Mouse (Mus musculus): Measurements from ENCODE around the gene Zc3h12b. TPM values are rescaled to one million over a fixed set of nuclear protein-coding genes. Genes with fewer than 3 reads are reported as not detected.
A peak's percentile ranks its signal among the peaks of the same experiment; 100 is the strongest.
"Not testable (repeated sequence)": the region's sequence is repeated elsewhere in the genome, so short reads cannot be mapped to it uniquely, and the experiment has no call there.

Gene Zc3h12b
- polyA plus RNA-seq, 1 experiment: 0.23 TPM

- H3K4me3 ChIP-seq (ENCODE audit: insufficient read depth, low read length): no peak overlapping the region
- TF ChIP-seq CTCF (IDR thresholded peaks at IDR 0.05; ENCODE audit: low read depth, low read length): no peak
- no peak for TF ChIP-seq POLR2A (IDR thresholded peaks at IDR 0.05; ENCODE audit: borderline replicate concordance, low read depth, low read length)
- H3K27ac ChIP-seq (ENCODE audit: insufficient read depth, low read depth, low read length): no peak overlapping the region
- H3K4me1 ChIP-seq (ENCODE audit: control insufficient read depth, insufficient read depth, low read length): no peaks in the 10 kb centered on the region
Observed at GRCm38 (mm10) chrX:95945496-95945895, 234.0 kb downstream of the Zc3h12b start.

- TF ChIP-seq CTCF (IDR thresholded peaks at IDR 0.05; ENCODE audit: low read depth, low read length) (no peak), POLR2A (IDR thresholded peaks at IDR 0.05; ENCODE audit: borderline replicate concordance, low read depth, low read length) (no peak)
- H3K4me3 ChIP-seq (ENCODE audit: insufficient read depth, low read length): no peak overlapping the region
- no peaks in the 10 kb centered on the region for H3K4me1 ChIP-seq (ENCODE audit: control insufficient read depth, insufficient read depth, low read length)
- H3K27ac ChIP-seq (ENCODE audit: insufficient read depth, low read depth, low read length): no peak overlapping the region
Observed at GRCm38 (mm10) chrX:95948135-95948534, 236.7 kb downstream of the Zc3h12b start.

- Histone ChIP-seq H3K4me1 (ENCODE audit: control insufficient read depth, insufficient read depth, low read length) (no peaks in the 10 kb centered on the region), H3K27ac (ENCODE audit: insufficient read depth, low read depth, low read length) (no peak overlapping the region), H3K4me3 (ENCODE audit: insufficient read depth, low read length) (no peak overlapping the region)
- TF ChIP-seq CTCF (IDR thresholded peaks at IDR 0.05; ENCODE audit: low read depth, low read length) (no peak), POLR2A (IDR thresholded peaks at IDR 0.05; ENCODE audit: borderline replicate concordance, low read depth, low read length) (no peak)
Observed at GRCm38 (mm10) chrX:95950776-95951175, 239.3 kb downstream of the Zc3h12b start.

- Histone ChIP-seq H3K27ac (ENCODE audit: insufficient read depth, low read depth, low read length) (peak within 1 kb of the TSS; percentile 30), H3K4me3 (ENCODE audit: insufficient read depth, low read length) (peak within 1 kb of the TSS; percentile 88), H3K4me1 (ENCODE audit: control insufficient read depth, insufficient read depth, low read length) (no peaks in the 10 kb centered on the region)
- TF ChIP-seq CTCF (IDR thresholded peaks at IDR 0.05; ENCODE audit: low read depth, low read length): no peak
- TF ChIP-seq POLR2A (IDR thresholded peaks at IDR 0.05; ENCODE audit: borderline replicate concordance, low read depth, low read length): no peak
Observed at GRCm38 (mm10) chrX:95956497-95957293, 245.2 kb downstream of the Zc3h12b start, which contains the start of gene Las1l. TSS of gene Las1l (minus strand) at chrX:95956962.

GRCm38 (mm10) chrX:95957461-95957860 lies 246.0 kb downstream of the Zc3h12b start:
- H3K4me1 ChIP-seq (ENCODE audit: control insufficient read depth, insufficient read depth, low read length): not testable (repeated sequence)
- Histone ChIP-seq H3K4me3 (ENCODE audit: insufficient read depth, low read length) (peak overlapping the region; percentile 28), H3K27ac (ENCODE audit: insufficient read depth, low read depth, low read length) (peak overlapping the region; percentile 30)

GRCm38 (mm10) chrX:95963366-95963765 lies 251.9 kb downstream of the Zc3h12b start:
- TF ChIP-seq CTCF (IDR thresholded peaks at IDR 0.05; ENCODE audit: low read depth, low read length) (no peak), POLR2A (IDR thresholded peaks at IDR 0.05; ENCODE audit: borderline replicate concordance, low read depth, low read length) (no peak)
- H3K4me1 ChIP-seq (ENCODE audit: control insufficient read depth, insufficient read depth, low read length): no peaks in the 10 kb centered on the region
- no peak overlapping the region for H3K4me3 ChIP-seq (ENCODE audit: insufficient read depth, low read length)
- no peak overlapping the region for H3K27ac ChIP-seq (ENCODE audit: insufficient read depth, low read depth, low read length)

GRCm38 (mm10) chrX:95965036-95965435 lies 253.6 kb downstream of the Zc3h12b start:
- TF ChIP-seq POLR2A (IDR thresholded peaks at IDR 0.05; ENCODE audit: borderline replicate concordance, low read depth, low read length) (no peak), CTCF (IDR thresholded peaks at IDR 0.05; ENCODE audit: low read depth, low read length) (no peak)
- Histone ChIP-seq H3K4me3 (ENCODE audit: insufficient read depth, low read length) (no peak overlapping the region), H3K4me1 (ENCODE audit: control insufficient read depth, insufficient read depth, low read length) (no peaks in the 10 kb centered on the region), H3K27ac (ENCODE audit: insufficient read depth, low read depth, low read length) (no peak overlapping the region)

GRCm38 (mm10) chrX:95967847-95968593 lies 256.5 kb downstream of the Zc3h12b start:
- Histone ChIP-seq H3K4me1 (ENCODE audit: control insufficient read depth, insufficient read depth, low read length) (no peaks in the 10 kb centered on the region), H3K27ac (ENCODE audit: insufficient read depth, low read depth, low read length) (no peak overlapping the region), H3K4me3 (ENCODE audit: insufficient read depth, low read length) (no peak overlapping the region)
- TF ChIP-seq CTCF (IDR thresholded peaks at IDR 0.05; ENCODE audit: low read depth, low read length) (no peak), POLR2A (IDR thresholded peaks at IDR 0.05; ENCODE audit: borderline replicate concordance, low read depth, low read length) (no peak)

GRCm38 (mm10) chrX:95968594-95968965 lies 257.1 kb downstream of the Zc3h12b start:
- no peak overlapping the region for H3K4me3 ChIP-seq (ENCODE audit: insufficient read depth, low read length)
- H3K4me1 ChIP-seq (ENCODE audit: control insufficient read depth, insufficient read depth, low read length): no peaks in the 10 kb centered on the region
- TF ChIP-seq CTCF (IDR thresholded peaks at IDR 0.05; ENCODE audit: low read depth, low read length): no peak
- no peak for TF ChIP-seq POLR2A (IDR thresholded peaks at IDR 0.05; ENCODE audit: borderline replicate concordance, low read depth, low read length)
- no peak overlapping the region for H3K27ac ChIP-seq (ENCODE audit: insufficient read depth, low read depth, low read length)

GRCm38 (mm10) chrX:95969116-95969515 lies 257.6 kb downstream of the Zc3h12b start:
- H3K27ac ChIP-seq (ENCODE audit: insufficient read depth, low read depth, low read length): no peak overlapping the region
- TF ChIP-seq POLR2A (IDR thresholded peaks at IDR 0.05; ENCODE audit: borderline replicate concordance, low read depth, low read length): no peak
- TF ChIP-seq CTCF (IDR thresholded peaks at IDR 0.05; ENCODE audit: low read depth, low read length): no peak
- H3K4me1 ChIP-seq (ENCODE audit: control insufficient read depth, insufficient read depth, low read length): no peaks in the 10 kb centered on the region
- no peak overlapping the region for H3K4me3 ChIP-seq (ENCODE audit: insufficient read depth, low read length)

All from bone marrow macrophage, adult 2 months (primary cell).